Mouse (Mus musculus) WW6 (cell line): ENCODE measurements around the gene Slc22a7.

Source experiments
- DNase-seq: peaks from one replicate; pipeline ENCODE4 v3.0.0-alpha.2; 2013; ENCODE audit warnings: low read depth, low spot score

The Slc22a7 gene

GRCm38 (mm10) chr17:46436672-46437366 lies 1.4 kb downstream of the Slc22a7 start:
- no peak for DNase-seq

GRCm38 (mm10) chr17:46433627-46434026 lies 4.6 kb downstream of the Slc22a7 start:
- no peak for DNase-seq

- DNase-seq: no peak
Measured at GRCm38 (mm10) chr17:46428761-46429414, 9.4 kb downstream of the Slc22a7 start, which contains the start of gene Crip3. Gene Crip3, plus strand, starts transcription at chr17:46428926.

- DNase-seq: no peak
Measured at GRCm38 (mm10) chr17:46426496-46426895, 11.8 kb downstream of the Slc22a7 start.

GRCm38 (mm10) chr17:46419717-46420116 lies 18.5 kb downstream of the Slc22a7 start:
- no peak for DNase-seq

GRCm38 (mm10) chr17:46418628-46419027 lies 19.6 kb downstream of the Slc22a7 start:
- DNase-seq: no peak

- DNase-seq: no peak
Measured at GRCm38 (mm10) chr17:46408478-46408877, 29.8 kb downstream of the Slc22a7 start.

- no peak for DNase-seq
Measured at GRCm38 (mm10) chr17:46394631-46395030, 43.6 kb downstream of the Slc22a7 start.

GRCm38 (mm10) chr17:46393012-46393411 lies 45.2 kb downstream of the Slc22a7 start:
- no peak for DNase-seq

GRCm38 (mm10) chr17:46388200-46388599 lies 50.1 kb downstream of the Slc22a7 start:
- DNase-seq: no peak

GRCm38 (mm10) chr17:46384061-46384801 lies 54.0 kb downstream of the Slc22a7 start:
- DNase-seq: no peak

- peak; percentile 91 for DNase-seq
Measured at GRCm38 (mm10) chr17:46383294-46384060, 54.8 kb downstream of the Slc22a7 start, which contains the start of gene Zfp318. Gene Zfp318, plus strand, starts transcription at chr17:46383731.
